Mouse (Mus musculus) kidney, postnatal 0 days (tissue): ENCODE results near the gene Nrp2. TPM values are rescaled to one million over a fixed set of nuclear protein-coding genes. Genes with fewer than 3 reads are reported as not detected.
A peak's percentile ranks its signal among the peaks of the same experiment; 100 is the strongest.

ENCODE experiments used
- ATAC-seq: fragments of 200-750 bp; cut with Nextera tagmentation; replicated peaks from 2 replicates; pipeline ENCODE4 v1.8.0; 2017; ENCODE audit warnings: low read depth, moderate number of reproducible peaks, moderate TSS enrichment, moderate library complexity; ENCODE audit not compliant: low FRiP score
- DNase-seq: peaks from one replicate; pipeline ENCODE4 v3.0.0-alpha.2; 2016; ENCODE audit warnings: low spot score
- H3K27ac ChIP-seq: fragments of 300-500 bp; sonication (generic); 2 replicates; pipeline ENCODE4 v1.5.1; 2014; ENCODE audit warnings: mild to moderate bottlenecking
- H3K27me3 ChIP-seq: fragments of 300-500 bp; sonication (generic); 2 replicates; pipeline ENCODE4 v1.6.1; 2014; ENCODE audit warnings: low read length, mixed read lengths; ENCODE audit not compliant: insufficient read depth
- H3K36me3 ChIP-seq: fragments of 300-500 bp; sonication (generic); 2 replicates; pipeline ENCODE4 v1.6.1; 2014; ENCODE audit warnings: low read length, mixed read lengths; ENCODE audit not compliant: insufficient read depth
- H3K4me1 ChIP-seq: fragments of 300-500 bp; sonication (generic); replicated peaks from 2 replicates; pipeline ENCODE4 v1.6.1; 2014; ENCODE audit warnings: antibody characterized with exemption, low read length, mixed read lengths; ENCODE audit not compliant: insufficient read depth
- H3K4me2 ChIP-seq: fragments of 300-500 bp; sonication (generic); 2 replicates; pipeline ENCODE4 v1.6.1; 2014; ENCODE audit warnings: mild to moderate bottlenecking, low read length, moderate library complexity, mixed read lengths
- H3K4me3 ChIP-seq: fragments of 300-500 bp; sonication (generic); replicated peaks from 2 replicates; pipeline ENCODE4 v1.5.1; 2014; ENCODE audit warnings: low read depth, low read length
- H3K9ac ChIP-seq: fragments of 300-500 bp; sonication (generic); 2 replicates; pipeline ENCODE4 v1.6.1; 2014; ENCODE audit warnings: low read depth, low read length
- H3K9me3 ChIP-seq: fragments of 300-500 bp; sonication (generic); replicated peaks from 2 replicates; pipeline ENCODE4 v1.6.1; 2016; ENCODE audit warnings: low read length, inconsistent platforms, mixed read lengths
- CTCF ChIP-seq: IDR thresholded peaks from 2 replicates; pipeline ENCODE4 v1.5.1; 2016; ENCODE audit warnings: antibody characterized with exemption, low read depth, mild to moderate bottlenecking, moderate library complexity
- WGBS: fragments of 180-500 bp; shearing (Covaris S2); extraction: QIAGEN DNeasy Blood & Tissue Kit; methylation state at CpG from one replicate; pipeline ENCODE4 v1.1.7; 2014; 5-methylcytosine and 5-hydroxymethylcytosine counted together
- polyA plus RNA-seq: library from polyadenylated mRNA; unstranded; fragments of >200 nt; fragmentation: Nextera tagmentation; extraction: Ambion mirVana; gene quantifications from 2 replicates; pipeline ENCODE4 v1.2.1, GENCODE M21; 2015

Gene Nrp2
- polyA plus RNA-seq, 1 experiment from 2014 or later: 5.6 TPM

DNA sequence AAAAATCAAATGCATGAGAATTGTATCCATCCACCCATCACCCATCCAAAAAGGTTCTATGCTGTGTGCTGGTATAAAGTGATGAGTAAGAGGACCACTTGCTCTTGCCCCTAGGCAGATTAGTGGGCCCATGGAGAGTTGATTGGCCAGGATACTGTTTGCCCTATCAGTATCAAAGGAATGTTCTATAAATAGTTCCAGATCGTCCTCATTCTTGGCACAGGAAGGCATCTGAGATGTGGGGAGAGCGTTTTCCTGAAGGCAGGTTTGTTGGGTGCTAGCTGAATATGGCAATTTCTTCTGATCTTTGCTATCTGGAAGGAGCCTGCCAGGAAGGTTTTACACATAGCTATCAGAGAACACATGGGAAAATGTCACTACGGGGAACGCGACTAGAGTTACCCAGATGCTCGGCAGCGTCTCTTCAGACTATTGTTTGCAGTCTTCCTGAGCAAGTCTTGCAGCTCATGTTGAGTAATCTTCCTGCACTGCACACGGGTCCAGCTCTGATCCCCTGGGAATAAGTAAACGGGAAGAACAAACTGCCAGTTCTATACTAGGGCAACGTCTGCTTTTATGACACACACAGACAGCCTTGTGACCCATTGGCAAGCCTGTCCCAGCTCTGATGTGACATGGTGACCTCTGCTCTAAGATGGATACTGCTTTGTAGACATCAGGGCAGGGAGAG lies 44.5 kb downstream of the Nrp2 start:
- no peak overlapping the region for H3K9ac ChIP-seq
- no peaks in the 10 kb centered on the region for H3K9me3 ChIP-seq
- DNase-seq (peak; percentile 35), ATAC-seq (no peak)
- H3K27me3 ChIP-seq: no peaks in the 10 kb centered on the region
- TF ChIP-seq CTCF: no peak
- WGBS: 60% methylated on average over 10 of the region's 10 CpGs
- 0 out of 2 replicates have a peak, but pooled peaks cover 10% of the 10 kb centered on the region for H3K4me1 ChIP-seq
- H3K36me3 ChIP-seq: 0 out of 2 replicates have a peak, but pooled peaks cover 2% of the 10 kb centered on the region
- no peak overlapping the region for H3K27ac ChIP-seq
- no peak overlapping the region for H3K4me2 ChIP-seq
- H3K4me3 ChIP-seq: no peak overlapping the region

DNA sequence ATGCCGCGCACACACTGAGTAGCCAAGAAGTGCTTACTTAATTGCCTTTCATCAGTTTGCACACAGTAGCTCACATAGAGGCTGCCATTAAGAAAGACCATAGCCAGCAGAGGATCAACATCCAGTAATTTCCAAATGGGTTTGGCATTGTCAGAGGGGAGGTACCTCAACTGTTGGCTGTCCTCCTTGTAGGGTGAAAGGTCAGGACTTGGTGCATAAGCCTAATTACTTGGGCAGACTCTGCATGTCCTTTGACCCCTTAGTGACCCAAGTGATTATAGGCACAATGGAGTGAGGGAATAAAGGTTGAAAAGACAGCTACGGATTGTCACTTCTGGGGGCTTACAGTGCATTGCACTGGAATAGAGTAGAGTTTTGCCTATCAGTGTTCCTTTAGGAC lies 45.3 kb downstream of the Nrp2 start:
- ATAC-seq (no peak), DNase-seq (no peak)
- Histone ChIP-seq H3K9me3 (no peaks in the 10 kb centered on the region), H3K27ac (no peak overlapping the region), H3K27me3 (no peaks in the 10 kb centered on the region), H3K9ac (no peak overlapping the region), H3K4me2 (no peak overlapping the region), H3K4me3 (no peak overlapping the region), H3K36me3 (0 out of 2 replicates have a peak, but pooled peaks cover 2% of the 10 kb centered on the region), H3K4me1 (0 out of 2 replicates have a peak, but pooled peaks cover 10% of the 10 kb centered on the region)
- WGBS: 78% methylated on average over 3 of the region's 3 CpGs
- no peak for TF ChIP-seq CTCF

DNA sequence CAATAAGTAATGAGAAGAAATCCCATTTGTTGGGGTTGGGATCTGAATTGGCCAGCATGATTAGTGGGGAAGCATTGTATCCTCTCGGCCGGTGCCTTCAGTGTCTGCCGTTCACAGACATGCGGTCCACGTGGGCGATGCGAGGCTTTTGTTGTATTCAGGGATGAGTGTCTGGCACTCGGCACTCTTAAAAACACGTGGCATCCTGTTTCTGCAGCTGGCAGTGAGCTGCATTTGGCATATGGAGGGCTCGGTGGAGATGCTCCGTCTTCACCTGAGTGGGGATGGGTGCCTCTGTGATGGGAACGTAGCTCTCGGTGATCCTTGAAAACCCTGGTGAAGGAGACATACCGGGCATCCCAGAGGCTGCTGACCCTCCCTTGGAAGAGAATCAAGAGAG lies 46.6 kb downstream of the Nrp2 start:
- H3K27ac ChIP-seq: no peak overlapping the region

DNA sequence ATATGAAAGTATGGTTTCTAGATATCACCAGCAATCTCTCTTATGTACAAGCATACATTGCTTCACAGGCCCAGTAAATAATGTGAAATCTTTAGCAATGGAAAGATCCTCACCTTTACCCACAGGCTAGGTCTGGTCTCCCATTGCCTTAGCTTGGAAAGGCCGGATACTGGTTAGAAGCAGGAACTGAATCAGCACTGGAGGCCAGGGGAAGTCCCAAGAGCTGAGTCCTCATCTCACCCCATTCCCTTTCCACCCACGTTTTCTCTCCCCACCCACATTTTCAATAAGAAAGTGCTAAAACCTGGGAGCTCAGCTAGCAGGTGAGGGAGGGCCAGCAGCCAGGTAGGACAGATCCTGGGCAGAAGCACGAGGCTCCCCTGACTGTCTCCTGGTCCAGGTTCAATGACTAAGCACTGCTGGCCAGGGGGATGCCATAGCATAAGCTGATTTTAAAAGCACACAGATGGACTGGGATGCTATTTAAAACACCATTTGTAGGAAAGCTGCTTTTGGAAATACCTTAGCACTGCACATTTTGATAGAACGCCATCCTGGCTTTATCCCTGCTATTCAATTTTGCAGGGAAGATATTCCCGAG lies 47.4 kb downstream of the Nrp2 start:
- no peak for TF ChIP-seq CTCF
- no peak overlapping the region for H3K9ac ChIP-seq
- DNase-seq: no peak
- H3K27ac ChIP-seq: no peak overlapping the region
- H3K4me3 ChIP-seq: no peak overlapping the region
- H3K4me1 ChIP-seq: 0 out of 2 replicates have a peak, but pooled peaks cover 10% of the 10 kb centered on the region
- H3K27me3 ChIP-seq: no peaks in the 10 kb centered on the region
- 73% methylated on average over 5 of the region's 5 CpGs for WGBS
- no peak overlapping the region for H3K4me2 ChIP-seq
- 0 out of 2 replicates have a peak, but pooled peaks cover 2% of the 10 kb centered on the region for H3K36me3 ChIP-seq
- ATAC-seq: no peak
- H3K9me3 ChIP-seq: no peaks in the 10 kb centered on the region

More for the DNA sequence above, 46.6 kb downstream of the Nrp2 start:
- Histone ChIP-seq H3K4me1 (0 out of 2 replicates have a peak, but pooled peaks cover 10% of the 10 kb centered on the region), H3K36me3 (0 out of 2 replicates have a peak, but pooled peaks cover 2% of the 10 kb centered on the region), H3K9ac (no peak overlapping the region), H3K27me3 (no peaks in the 10 kb centered on the region), H3K4me3 (no peak overlapping the region), H3K9me3 (no peaks in the 10 kb centered on the region), H3K4me2 (no peak overlapping the region)
- DNase-seq (no peak), ATAC-seq (no peak)
- no peak for TF ChIP-seq CTCF
- 92% methylated on average over 14 of the region's 14 CpGs for WGBS

DNA sequence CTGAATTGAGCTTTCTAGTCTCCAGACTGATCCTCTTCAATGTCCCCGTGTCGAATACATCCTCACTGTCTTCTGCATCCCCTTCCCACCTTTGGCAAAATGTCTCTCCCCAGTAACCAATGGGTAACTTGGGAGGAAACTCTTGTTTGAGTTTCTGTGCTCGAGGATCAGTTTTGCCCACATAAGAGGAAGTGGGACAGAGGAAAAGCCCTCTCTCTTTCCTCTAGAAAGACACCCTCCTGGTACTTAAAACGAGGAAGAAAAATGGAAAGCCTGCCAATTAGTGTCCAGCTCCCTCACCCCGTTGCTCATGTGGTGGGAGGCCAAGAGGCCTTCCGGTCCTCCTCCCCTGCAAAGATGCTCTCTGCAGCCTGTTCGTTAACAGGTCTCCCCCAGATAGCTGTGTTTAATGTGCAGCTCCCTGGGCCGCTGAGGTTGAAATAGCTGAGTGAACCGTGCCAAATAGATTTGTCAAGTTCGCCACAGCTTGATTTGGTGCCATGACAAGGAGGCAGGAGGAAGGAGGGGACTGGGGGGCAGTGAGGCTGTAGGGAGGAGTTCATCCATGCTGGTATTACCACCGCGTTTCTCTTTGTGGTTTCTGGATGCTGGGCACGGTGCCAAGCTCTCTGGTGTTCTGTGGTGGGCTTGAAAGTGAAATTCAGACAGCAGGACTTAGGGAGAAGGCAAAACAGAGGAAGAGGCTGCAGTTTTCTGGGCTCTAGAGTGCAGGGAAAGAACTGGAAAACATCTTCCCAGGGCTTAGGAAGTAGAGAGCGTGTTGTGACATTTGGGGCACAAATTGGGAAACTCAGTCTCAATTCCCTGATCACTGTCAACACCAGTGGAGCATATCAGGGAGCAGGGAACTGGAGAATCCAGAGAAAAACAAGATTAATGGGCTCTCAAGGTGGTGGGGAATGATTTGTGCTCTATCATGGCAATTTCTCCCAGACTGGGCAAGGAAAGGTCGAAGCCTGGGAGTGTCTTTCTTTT lies 48.2 kb downstream of the Nrp2 start:
- H3K27me3 ChIP-seq: no peaks in the 10 kb centered on the region
- H3K4me3 ChIP-seq: no peak overlapping the region
- TF ChIP-seq CTCF: no peak
- no peaks in the 10 kb centered on the region for H3K9me3 ChIP-seq
- H3K4me1 ChIP-seq: 0 out of 2 replicates have a peak, but pooled peaks cover 10% of the 10 kb centered on the region
- 20% methylated on average over 15 of the region's 15 CpGs for WGBS
- H3K27ac ChIP-seq: no peak overlapping the region; the same call in 1 of the 2 replicates
- ATAC-seq: peak; percentile 66; the same call in 1 of the 2 replicates
- H3K36me3 ChIP-seq: 0 out of 2 replicates have a peak, but pooled peaks cover 2% of the 10 kb centered on the region
- peak; percentile 75 for DNase-seq
- no peak overlapping the region for H3K9ac ChIP-seq
- peak overlapping the region; percentile 10; the same call in 1 of the 2 replicates for H3K4me2 ChIP-seq
